Mouse (Mus musculus) liver, adult 2 months (tissue): ENCODE measurements around the gene Icam4. TPM values are rescaled to one million over a fixed set of nuclear protein-coding genes. Genes with fewer than 3 reads are reported as not detected.

Experiments used
- DNase-seq: peaks from one replicate; pipeline ENCODE4 v3.0.0-alpha.2; 2011; ENCODE audit warnings: low read depth, low spot score; ENCODE audit errors: extremely low read depth
- H3K27ac ChIP-seq: fragments of 200-500 bp; replicated peaks from 2 replicates; pipeline ENCODE4 v1.5.1; 2012; ENCODE audit warnings: low read depth, mild to moderate bottlenecking, control low read depth, inconsistent platforms, low read length; ENCODE audit not compliant: insufficient read depth
- H3K27me3 ChIP-seq: fragments of 200-500 bp; 2 replicates; pipeline ENCODE4 v1.6.1; 2012; ENCODE audit warnings: mild to moderate bottlenecking, moderate library complexity, low read length, inconsistent platforms; ENCODE audit not compliant: control insufficient read depth, insufficient read depth
- H3K36me3 ChIP-seq: fragments of 200-500 bp; 2 replicates; pipeline ENCODE4 v1.6.1; 2012; ENCODE audit warnings: low read length, inconsistent platforms; ENCODE audit not compliant: control insufficient read depth, insufficient read depth
- H3K4me1 ChIP-seq: fragments of 200-500 bp; 2 replicates; pipeline ENCODE4 v1.6.1; 2011; ENCODE audit warnings: low read length; ENCODE audit not compliant: control insufficient read depth, insufficient read depth
- H3K4me3 ChIP-seq: fragments of 200-500 bp; 2 replicates; pipeline ENCODE4 v1.5.1; 2011; ENCODE audit warnings: low read depth, mild to moderate bottlenecking, control low read depth, low read length, moderate library complexity; ENCODE audit not compliant: insufficient read depth
- H3K79me2 ChIP-seq: fragments of 200-500 bp; 2 replicates; pipeline ENCODE4 v1.6.1; 2012; ENCODE audit warnings: inconsistent platforms, mild to moderate bottlenecking, low read length, moderate library complexity; ENCODE audit not compliant: control insufficient read depth, insufficient read depth
- H3K9ac ChIP-seq: fragments of 200-500 bp; 2 replicates; pipeline ENCODE4 v1.6.1; 2012; ENCODE audit warnings: low read depth, mild to moderate bottlenecking, control low read depth, inconsistent platforms, low read length
- CTCF ChIP-seq: fragments of 200-500 bp; IDR thresholded peaks from 2 replicates; pipeline ENCODE4 v1.5.1; 2011; ENCODE audit warnings: low read depth, low read length, control low read depth
- POLR2A ChIP-seq: fragments of 200-500 bp; IDR thresholded peaks from 2 replicates; pipeline ENCODE4 v1.6.1; 2011; ENCODE audit warnings: low read length, control low read depth; ENCODE audit not compliant: insufficient read depth; ENCODE audit errors: extremely low read depth
- WGBS: fragments of 180-500 bp; shearing (Covaris S2); methylation state at CpG from one replicate; pipeline ENCODE4 v1.1.7; 2018; 5-methylcytosine and 5-hydroxymethylcytosine counted together
- polyA plus RNA-seq: library from polyadenylated mRNA; depleted of rRNA; stranded (reverse); fragments of >200 nt; gene quantifications from 2 replicates; pipeline ENCODE4 v1.2.3, GENCODE M21; 2012; rRNA removed
- total RNA-seq: library from RNA; depleted of rRNA; stranded (reverse); fragments of >200 nt; gene quantifications from 2 replicates; pipeline ENCODE4 v1.2.3, GENCODE M21; 2014; rRNA removed

Gene Icam4
- total RNA-seq (0.28 TPM in 1 of 2 replicates, not detected in the other), polyA plus RNA-seq (0.62 and 0.81 TPM in 2 replicates)

- peak; percentile 48 for DNase-seq
- WGBS = 2% methylated on average over 37 of the region's 37 CpGs
- H3K9ac ChIP-seq = 0 out of 2 replicates have a peak within 1 kb of the TSS, but pooled peaks have one; percentile 43
- H3K79me2 ChIP-seq = no peaks in the 10 kb centered on the region
- H3K36me3 ChIP-seq = peaks cover 2% of the 10 kb centered on the region; the same call in 1 of the 2 replicates
- peaks cover 20% of the 10 kb centered on the region for H3K4me1 ChIP-seq
- H3K4me3 ChIP-seq = peak within 1 kb of the TSS; percentile 48
- peak; percentile 94 for TF ChIP-seq CTCF
- TF ChIP-seq POLR2A = no peak
- H3K27me3 ChIP-seq = 0 out of 2 replicates have a peak, but pooled peaks cover 2% of the 10 kb centered on the region
- H3K27ac ChIP-seq = no peak within 1 kb of the TSS
Observed at GRCm38 (mm10) chr9:21029291-21030054, at the start of gene Icam4. Gene Icam4 (plus strand): TSS chr9:21029373.

GRCm38 (mm10) chr9:20979769-20980168 is 49.4 kb upstream of the Icam4 start:
- Histone ChIP-seq H3K27ac (no peak overlapping the region), H3K4me3 (no peak overlapping the region), H3K79me2 (no peaks in the 10 kb centered on the region), H3K36me3 (no peaks in the 10 kb centered on the region), H3K27me3 (no peaks in the 10 kb centered on the region), H3K4me1 (peaks cover 5% of the 10 kb centered on the region), H3K9ac (no peak overlapping the region)
- 86% methylated on average over 7 of the region's 7 CpGs for WGBS
- DNase-seq = no peak
- TF ChIP-seq POLR2A (no peak), CTCF (no peak)

- TF ChIP-seq POLR2A = no peak
- TF ChIP-seq CTCF = no peak
- Histone ChIP-seq H3K4me3 (no peak overlapping the region), H3K27ac (no peak overlapping the region), H3K79me2 (no peaks in the 10 kb centered on the region), H3K36me3 (no peaks in the 10 kb centered on the region), H3K9ac (no peak overlapping the region), H3K27me3 (no peaks in the 10 kb centered on the region), H3K4me1 (peaks cover 3% of the 10 kb centered on the region)
- no peak for DNase-seq
- WGBS = 82% methylated on average over 3 of the region's 3 CpGs
Observed at GRCm38 (mm10) chr9:20982171-20982570, 47.0 kb upstream of the Icam4 start.

DNA sequence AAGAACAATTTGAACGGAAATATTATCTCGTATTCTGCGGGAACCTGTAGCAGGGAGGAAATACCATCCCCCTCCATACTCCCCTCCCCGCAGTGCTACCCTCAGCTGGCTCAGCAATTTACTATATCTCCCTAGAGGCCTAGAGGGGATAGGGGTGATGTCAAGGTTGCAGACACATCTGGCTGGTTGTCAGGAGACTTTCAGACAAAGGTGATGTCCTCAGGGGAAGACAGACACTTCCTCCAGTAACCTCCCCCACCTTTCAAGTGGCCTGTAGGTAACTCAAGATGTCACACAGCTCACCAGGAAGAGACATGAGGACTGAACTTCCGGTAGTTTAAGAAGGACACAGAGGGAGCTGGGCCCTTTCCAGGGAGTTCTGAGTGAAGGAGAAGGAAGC is 46.0 kb upstream of the Icam4 start:
- Histone ChIP-seq H3K4me3 (no peak overlapping the region), H3K79me2 (no peaks in the 10 kb centered on the region), H3K36me3 (no peaks in the 10 kb centered on the region), H3K27me3 (no peaks in the 10 kb centered on the region), H3K4me1 (no peaks in the 10 kb centered on the region), H3K27ac (no peak overlapping the region), H3K9ac (no peak overlapping the region)
- TF ChIP-seq POLR2A = no peak
- no peak for DNase-seq
- 68% methylated on average over 5 of the region's 5 CpGs for WGBS

DNA sequence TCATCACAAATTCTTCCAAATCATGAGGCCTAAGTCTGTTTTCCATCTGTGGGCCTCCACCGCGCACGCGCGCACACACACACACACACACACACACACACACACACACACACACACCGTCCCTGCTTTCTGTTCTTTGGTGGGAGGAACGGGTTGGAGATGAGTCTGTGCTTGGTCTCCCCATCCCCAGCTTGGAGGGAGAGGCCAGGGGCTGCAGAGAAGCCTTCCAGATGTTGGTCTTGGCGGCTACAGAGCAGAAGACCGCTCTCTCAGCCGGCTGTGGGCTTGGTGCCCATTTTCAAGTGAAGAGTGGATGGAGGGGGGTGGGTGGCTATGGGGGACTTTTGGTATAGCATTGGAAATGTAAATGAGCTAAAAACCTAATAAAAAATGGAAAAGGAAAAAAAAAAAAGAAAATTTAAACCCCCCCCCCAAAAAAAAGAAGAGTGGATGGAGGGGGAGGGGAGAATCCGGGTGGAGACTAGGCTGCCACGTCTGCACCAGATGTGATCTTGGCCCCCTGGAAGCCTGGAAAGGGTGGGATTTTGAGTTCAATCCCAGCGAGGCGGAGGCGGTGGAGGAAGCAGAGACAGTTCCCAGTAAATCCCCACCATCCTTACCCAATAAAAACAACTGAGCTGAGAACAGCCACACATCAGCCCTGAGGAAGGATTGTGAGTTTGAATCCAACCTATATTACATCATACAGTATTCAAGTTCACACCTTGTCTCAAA is 42.1 kb upstream of the Icam4 start:
- TF ChIP-seq CTCF = no peak
- no peak for TF ChIP-seq POLR2A
- Histone ChIP-seq H3K79me2 (no peaks in the 10 kb centered on the region), H3K27ac (no peak overlapping the region), H3K36me3 (no peaks in the 10 kb centered on the region), H3K27me3 (no peaks in the 10 kb centered on the region), H3K4me3 (no peak overlapping the region), H3K4me1 (no peaks in the 10 kb centered on the region), H3K9ac (no peak overlapping the region)
- 81% methylated on average over 15 of the region's 15 CpGs for WGBS
- no peak for DNase-seq
